Mouse (Mus musculus) liver, adult 2 months (tissue): ENCODE results near the gene BC048671.

Source experiments
- CTCF ChIP-seq: fragments of 200-500 bp; IDR thresholded peaks from 2 replicates; pipeline ENCODE4 v1.5.1; 2011; ENCODE audit warnings: low read depth, low read length, control low read depth
- POLR2A ChIP-seq: fragments of 200-500 bp; IDR thresholded peaks from 2 replicates; pipeline ENCODE4 v1.6.1; 2011; ENCODE audit warnings: low read length, control low read depth; ENCODE audit not compliant: insufficient read depth; ENCODE audit errors: extremely low read depth

DNA sequence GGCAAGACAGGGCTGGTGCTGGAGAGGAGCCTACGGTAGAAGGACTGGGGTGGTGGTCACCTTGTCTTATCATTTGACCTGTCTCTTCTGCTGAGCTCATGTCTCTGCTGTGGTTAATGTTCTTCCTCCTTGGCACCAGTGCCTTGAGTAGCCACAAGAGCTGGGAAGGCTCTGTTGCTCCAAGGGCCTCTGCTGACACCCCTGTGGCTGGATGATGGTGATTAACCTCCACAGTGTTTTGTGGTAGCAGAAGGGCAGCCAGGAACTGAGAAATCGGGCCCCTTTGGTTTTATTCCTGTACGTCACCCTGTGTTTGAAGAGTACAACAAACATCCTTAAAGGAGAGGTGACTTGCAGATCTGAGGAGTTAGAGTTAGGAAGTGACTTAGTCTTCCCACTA is 33.2 kb downstream of the BC048671 start:
- no peak for TF ChIP-seq POLR2A
- no peak for TF ChIP-seq CTCF
